Mouse (Mus musculus) liver, embryonic 14.5 days (tissue): ENCODE results near the gene Rad51b. TPM values are rescaled to one million over a fixed set of nuclear protein-coding genes. Genes with fewer than 3 reads are reported as not detected.

ENCODE experiments used
- ATAC-seq: fragments of 200-750 bp; cut with Nextera tagmentation; 2 replicates; pipeline ENCODE4 v1.8.0; 2017; ENCODE audit warnings: moderate number of reproducible peaks, mild to moderate bottlenecking, moderate library complexity; ENCODE audit not compliant: insufficient read depth
- DNase-seq, 3 experiments: peaks; one replicate each; pipeline ENCODE4 v3.0.0-alpha.2; 2012 to 2013; ENCODE audit warnings: low read depth in 3 of 3, low spot score in 3 of 3
- H3K27ac ChIP-seq: fragments of 300-500 bp; sonication (generic); 2 replicates; pipeline ENCODE4 v1.5.1; 2014; ENCODE audit warnings: moderate library complexity, mild to moderate bottlenecking, control low read depth, inconsistent platforms
- H3K27me3 ChIP-seq: fragments of 300-500 bp; sonication (generic); 2 replicates; pipeline ENCODE4 v1.6.1; 2014; ENCODE audit warnings: mild to moderate bottlenecking, low read length, moderate library complexity; ENCODE audit not compliant: control insufficient read depth, insufficient read depth
- H3K36me3 ChIP-seq: fragments of 300-500 bp; sonication (generic); replicated peaks from 2 replicates; pipeline ENCODE4 v1.6.1; 2014; ENCODE audit warnings: low read depth; ENCODE audit not compliant: control insufficient read depth, insufficient read depth
- H3K4me1 ChIP-seq, 2 experiments: fragments of 200-500 bp in 1 of 2; fragments of 300-500 bp in 1 of 2; sonication (generic) in 1 of 2; replicated peaks; 2 replicates each; pipeline ENCODE4 v1.6.1; 2012 to 2014; ENCODE audit warnings: antibody characterized with exemption in 1 of 2, inconsistent platforms in 1 of 2, low read length in 1 of 2; ENCODE audit not compliant: control insufficient read depth in 2 of 2, insufficient read depth in 2 of 2
- H3K4me2 ChIP-seq: fragments of 300-500 bp; sonication (generic); 2 replicates; pipeline ENCODE4 v1.6.1; 2014; ENCODE audit warnings: low read depth, mild to moderate bottlenecking, control low read depth, moderate library complexity
- H3K4me3 ChIP-seq, 2 experiments: fragments of 200-500 bp in 1 of 2; fragments of 300-500 bp in 1 of 2; sonication (generic) in 1 of 2; 2 replicates each; pipeline ENCODE4 v1.5.1; 2012 to 2014; ENCODE audit warnings: low read depth in 2 of 2, low read length in 2 of 2, mild to moderate bottlenecking in 2 of 2, control low read depth in 1 of 2, inconsistent platforms in 1 of 2, moderate library complexity in 1 of 2; ENCODE audit not compliant: insufficient read depth in 1 of 2
- H3K9ac ChIP-seq: fragments of 300-500 bp; sonication (generic); replicated peaks from 2 replicates; pipeline ENCODE4 v1.6.1; 2014; ENCODE audit warnings: mild to moderate bottlenecking, control low read depth, moderate library complexity
- H3K9me3 ChIP-seq: fragments of 300-500 bp; sonication (generic); 2 replicates; pipeline ENCODE4 v1.6.1; 2016; ENCODE audit warnings: low read length, mixed read lengths; ENCODE audit not compliant: control insufficient read depth
- CTCF ChIP-seq: IDR thresholded peaks from 2 replicates; pipeline ENCODE4 v1.5.1; 2016; ENCODE audit warnings: antibody characterized with exemption, low read depth, control low read depth
- EP300 ChIP-seq: IDR thresholded peaks from 2 replicates; pipeline ENCODE4 v1.6.1; 2016; ENCODE audit warnings: antibody characterized with exemption, low read depth
- WGBS: fragments of 180-500 bp; shearing (Covaris S2); extraction: QIAGEN DNeasy Blood & Tissue Kit; methylation state at CpG from one replicate; pipeline ENCODE4 v1.1.7; 2014; ENCODE audit not compliant: insufficient replicate concordance; 5-methylcytosine and 5-hydroxymethylcytosine counted together
- polyA plus RNA-seq, 2 experiments: library from polyadenylated mRNA; depleted of rRNA in 1 of 2; stranded (reverse) in 1 of 2; unstranded in 1 of 2; fragments of >200 nt; fragmentation: Nextera tagmentation in 1 of 2; extraction: Ambion mirVana in 1 of 2; gene quantifications; 2 replicates each; pipeline versions ENCODE4 v1.2.1 to v1.2.3; 2012 to 2014

The Rad51b gene
- polyA plus RNA-seq, 2 experiments: 2.3 to 5.1 TPM

GRCm38 (mm10) chr12:79609399-79610010 lies 312.4 kb downstream of the Rad51b start:
- no peak for DNase-seq
- Histone ChIP-seq H3K9ac (no peak overlapping the region), H3K36me3 (no peaks in the 10 kb centered on the region), H3K4me2 (no peak overlapping the region), H3K9me3 (no peaks in the 10 kb centered on the region), H3K27ac (peak overlapping the region; percentile 99; the same call in 1 of the 2 replicates), H3K27me3 (no peaks in the 10 kb centered on the region), H3K4me1 (peaks cover 56 to 58% of the 10 kb centered on the region in 2 experiments), H3K4me3 (no peak overlapping the region)
- ATAC-seq: no peak
- TF ChIP-seq EP300 (no peak), CTCF (no peak)
- WGBS: 80% methylated on average over 8 of the region's 8 CpGs

GRCm38 (mm10) chr12:79610511-79611103 lies 313.5 kb downstream of the Rad51b start:
- Histone ChIP-seq H3K9me3 (no peaks in the 10 kb centered on the region), H3K4me3 (no peak overlapping the region), H3K27me3 (no peaks in the 10 kb centered on the region), H3K4me2 (peak overlapping the region; percentile 79), H3K36me3 (no peaks in the 10 kb centered on the region), H3K27ac (peak overlapping the region; percentile 99), H3K4me1 (peaks cover 45 to 47% of the 10 kb centered on the region in 2 experiments), H3K9ac (peak overlapping the region; percentile 9; the same call in 1 of the 2 replicates)
- ATAC-seq (no peak), DNase-seq (no peak)
- TF ChIP-seq CTCF (no peak), EP300 (no peak)
- 55% methylated on average over 6 of the region's 6 CpGs for WGBS

GRCm38 (mm10) chr12:79611665-79612064 lies 314.6 kb downstream of the Rad51b start:
- ATAC-seq: peak; percentile 55
- H3K4me3 ChIP-seq: no peak overlapping the region
- H3K27me3 ChIP-seq: no peaks in the 10 kb centered on the region
- 13% methylated on average over 2 of the region's 2 CpGs for WGBS
- peak; percentile 92 for TF ChIP-seq EP300
- TF ChIP-seq CTCF: no peak
- H3K4me1 ChIP-seq: peaks cover 39 to 43% of the 10 kb centered on the region in 2 experiments
- peak overlapping the region; percentile 99 for H3K27ac ChIP-seq
- H3K9me3 ChIP-seq: no peaks in the 10 kb centered on the region
- DNase-seq: peak; percentile 62 to 70 (median 65)
- peak overlapping the region; percentile 79 for H3K4me2 ChIP-seq
- H3K9ac ChIP-seq: peak overlapping the region; percentile 65
- H3K36me3 ChIP-seq: no peaks in the 10 kb centered on the region

- Histone ChIP-seq H3K27me3 (no peaks in the 10 kb centered on the region), H3K9me3 (no peaks in the 10 kb centered on the region), H3K36me3 (no peaks in the 10 kb centered on the region), H3K4me1 (peaks cover 39 to 42% of the 10 kb centered on the region in 2 experiments), H3K9ac (peak overlapping the region; percentile 65), H3K4me3 (peak overlapping the region; percentile 32 to 35; a peak in 3 of 4 replicates), H3K27ac (peak overlapping the region; percentile 99), H3K4me2 (peak overlapping the region; percentile 79)
- DNase-seq (peak; percentile 89 to 95 (median 92)), ATAC-seq (peak; percentile 92)
- 13% methylated on average over 14 of the region's 14 CpGs for WGBS
- TF ChIP-seq CTCF (peak; percentile 99), EP300 (peak; percentile 91)
Observed at GRCm38 (mm10) chr12:79612334-79613060, 315.4 kb downstream of the Rad51b start.
